Mouse (Mus musculus): ENCODE measurements around the gene Rad51b.
A peak's percentile ranks its signal among the peaks of the same experiment; 100 is the strongest.

Gene Rad51b

GRCm38 (mm10) chr12:79648812-79649700 is 352.0 kb downstream of the Rad51b start:
- no peak for DNase-seq (ENCODE audit: low read depth, low spot score)

- DNase-seq (ENCODE audit: low read depth, low spot score) = no peak
These were observed 352.7 kb downstream of the Rad51b start for GRCm38 (mm10) chr12:79649796-79650195.

DNA sequence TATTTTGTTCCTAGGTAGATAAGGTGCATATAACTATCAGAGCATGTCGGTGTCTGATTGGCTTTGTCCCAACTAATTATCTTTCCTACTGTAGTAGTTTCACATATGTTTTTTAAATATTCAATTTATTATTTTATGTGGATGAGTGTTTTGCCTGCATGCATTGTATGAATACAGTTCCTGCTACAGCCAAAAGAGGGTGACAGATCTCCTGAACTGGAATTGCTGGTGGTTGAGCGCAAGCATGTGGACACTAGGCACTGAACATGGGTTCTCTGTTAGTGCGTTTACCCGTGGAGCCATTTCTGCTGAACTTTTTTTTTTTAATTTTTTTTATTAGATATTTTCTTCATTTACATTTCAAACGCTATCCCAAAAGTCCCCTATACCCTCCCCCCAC is 358.1 kb downstream of the Rad51b start:
- no peak for DNase-seq (ENCODE audit: low read depth, low spot score)

DNA sequence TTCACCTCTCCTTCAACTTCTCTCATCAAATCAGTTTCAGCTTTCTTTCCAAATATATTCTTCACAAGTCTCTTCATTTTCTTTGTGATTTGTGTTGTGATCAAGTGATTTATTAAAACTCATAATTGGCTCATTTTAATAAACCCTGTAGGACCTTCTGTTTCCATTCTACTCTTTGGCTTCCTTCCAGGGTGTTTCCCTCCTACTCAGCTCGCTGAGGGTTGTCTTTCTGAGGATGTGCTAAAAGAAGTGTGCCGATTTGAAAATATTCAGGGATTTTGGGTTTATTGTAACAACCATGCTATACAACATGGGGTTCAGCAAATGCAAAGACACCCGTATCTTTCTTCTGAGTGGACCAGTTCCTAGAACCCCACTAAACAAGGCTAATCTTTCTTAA is 361.8 kb downstream of the Rad51b start:
- DNase-seq (ENCODE audit: low read depth, low spot score) = no peak

GRCm38 (mm10) chr12:79661270-79661669 is 364.2 kb downstream of the Rad51b start:
- DNase-seq (ENCODE audit: low read depth, low spot score) = no peak

DNA sequence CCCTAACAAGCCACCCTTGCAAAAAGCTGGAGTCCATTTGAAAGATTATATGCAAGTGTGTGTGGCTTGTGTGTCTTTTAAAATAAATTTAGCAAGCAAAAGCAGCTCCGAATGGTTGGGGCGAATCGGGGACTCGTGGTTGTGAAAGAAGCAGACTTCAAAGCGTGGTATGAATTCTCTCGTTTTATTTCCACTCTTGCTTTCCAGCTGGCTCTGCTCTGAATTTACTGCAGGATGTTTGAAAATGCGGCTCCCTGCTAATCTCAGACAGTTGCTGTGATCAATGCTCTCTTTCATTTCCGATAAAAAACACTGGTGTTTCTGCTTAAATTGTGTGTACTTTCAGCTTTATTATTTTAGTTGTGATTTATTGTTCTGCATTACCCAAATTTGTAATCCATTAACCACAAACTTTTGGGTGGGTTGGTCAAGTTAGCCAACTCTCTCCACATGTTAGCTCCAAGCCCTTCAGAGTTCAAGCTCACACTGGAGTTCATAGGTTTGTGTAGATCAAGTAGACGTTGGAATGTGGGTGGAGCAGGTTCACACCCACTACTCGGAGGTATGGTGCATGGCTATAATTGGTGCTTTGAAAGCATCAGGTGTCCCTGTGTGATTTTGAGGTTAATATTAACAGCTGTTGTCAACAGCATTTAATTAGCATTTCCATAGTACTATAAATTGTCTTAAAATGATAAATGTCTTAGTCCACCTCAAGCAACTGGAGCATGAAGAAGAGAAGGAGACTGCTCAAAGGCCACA is 366.2 kb downstream of the Rad51b start:
- no peak for DNase-seq (ENCODE audit: low read depth, low spot score)

- DNase-seq (ENCODE audit: low read depth, low spot score) = no peak
These were observed 367.0 kb downstream of the Rad51b start for GRCm38 (mm10) chr12:79663893-79664574.

DNA sequence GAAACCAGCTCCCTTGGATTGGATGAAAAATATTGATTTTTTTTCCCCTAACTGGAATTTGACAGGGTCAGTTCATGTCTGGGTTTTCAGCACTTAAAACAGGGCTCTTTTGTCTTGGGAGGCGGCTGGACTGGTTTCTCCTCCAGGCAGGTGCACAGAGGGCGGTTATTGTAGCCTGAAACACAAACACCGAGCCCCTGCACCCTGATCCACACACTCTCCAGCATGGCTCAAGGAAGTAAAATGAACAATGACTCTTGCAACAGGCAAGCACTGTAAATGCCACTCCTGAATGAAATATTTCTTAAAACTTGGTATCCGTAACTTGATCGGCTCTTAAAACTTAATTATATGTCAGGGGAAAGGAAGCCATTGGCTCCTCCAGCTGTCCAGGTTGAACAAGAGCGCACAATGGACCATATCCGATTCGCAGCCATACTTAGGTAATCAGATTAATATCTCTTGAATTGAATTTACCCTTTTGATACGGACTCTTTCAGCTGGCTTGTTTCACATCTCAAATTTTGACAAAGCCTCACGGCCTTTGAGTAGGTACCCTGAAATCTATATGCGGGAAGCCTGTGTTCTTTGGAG is 377.9 kb downstream of the Rad51b start:
- no peak for DNase-seq (ENCODE audit: low read depth, low spot score)

- no peak for DNase-seq (ENCODE audit: low read depth, low spot score)
These were observed 378.5 kb downstream of the Rad51b start for GRCm38 (mm10) chr12:79675440-79676176.

DNA sequence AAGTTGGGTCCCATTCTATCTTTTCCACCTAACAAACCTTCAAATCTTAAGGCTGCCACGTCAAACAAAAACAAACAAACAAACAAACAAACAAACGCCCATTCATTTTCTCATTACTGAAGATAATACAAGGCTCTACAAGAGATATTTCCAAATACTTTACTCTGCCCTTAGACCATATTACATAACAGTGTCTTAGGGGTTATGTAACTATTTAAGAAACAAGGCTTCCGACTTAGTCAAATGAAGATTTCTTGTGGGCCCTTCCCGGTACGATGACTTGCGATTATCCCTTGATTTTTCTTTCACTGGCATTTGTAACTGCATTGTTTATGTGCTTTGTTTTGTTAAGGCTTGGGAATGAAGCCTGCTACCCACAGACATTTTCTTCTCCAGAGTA is 379.2 kb downstream of the Rad51b start:
- DNase-seq (ENCODE audit: low read depth, low spot score) = no peak

DNA sequence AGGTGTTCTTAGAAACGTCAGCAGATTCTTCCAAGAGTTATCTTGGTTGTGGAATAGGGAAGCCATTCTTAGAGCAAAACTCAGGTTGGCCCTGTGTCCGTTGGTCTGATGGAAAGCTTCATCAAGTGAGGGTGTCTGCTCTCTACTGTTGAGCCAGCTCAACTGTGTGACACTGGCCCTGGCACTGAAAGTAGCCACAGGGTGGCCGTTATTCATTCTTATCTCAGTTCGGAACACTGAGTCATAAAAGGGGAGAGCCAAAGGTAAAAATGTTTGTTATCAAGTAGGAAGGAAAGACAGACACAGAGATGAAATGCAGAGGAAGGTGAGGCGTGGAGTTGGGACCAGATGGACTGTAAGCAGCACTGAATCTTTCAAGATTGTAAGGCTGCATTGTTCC is 379.8 kb downstream of the Rad51b start:
- no peak for DNase-seq (ENCODE audit: low read depth, low spot score)

DNA sequence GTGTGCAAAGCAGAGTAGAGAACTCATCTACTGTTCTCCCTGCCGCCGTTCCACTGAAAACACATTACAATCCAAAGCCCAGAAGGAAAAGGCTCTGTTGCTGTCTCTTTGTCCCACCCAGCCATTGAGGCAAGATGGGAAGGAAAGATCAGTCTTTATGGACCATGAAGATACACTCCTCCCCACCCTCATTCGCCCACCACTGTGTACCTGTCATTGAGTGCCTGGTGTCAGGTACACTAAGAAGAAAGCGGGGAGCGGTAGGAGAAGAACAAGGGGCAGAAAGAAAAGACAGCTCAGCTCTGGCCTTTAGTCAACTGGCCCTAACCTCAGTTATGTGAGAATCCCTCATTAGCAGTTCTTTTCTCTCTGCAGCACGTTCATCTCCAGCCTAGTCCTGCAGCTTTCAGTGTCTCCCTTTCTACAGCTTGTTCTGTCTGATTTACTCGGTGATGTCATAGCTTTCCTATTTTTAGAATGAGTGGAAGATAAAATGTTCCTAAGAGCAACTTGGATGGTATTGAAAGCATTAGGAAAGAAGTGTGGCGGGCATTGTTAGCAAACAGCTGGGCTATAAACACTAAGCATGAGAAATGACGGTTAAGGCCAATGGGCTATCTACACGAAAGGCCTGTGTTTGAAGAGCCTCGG is 382.3 kb downstream of the Rad51b start:
- DNase-seq (ENCODE audit: low read depth, low spot score) = no peak

- peak; percentile 63 for DNase-seq (ENCODE audit: low read depth, low spot score)
These were observed 383.0 kb downstream of the Rad51b start for GRCm38 (mm10) chr12:79679941-79680697.

- no peak for DNase-seq (ENCODE audit: low read depth, low spot score)
These were observed 383.6 kb downstream of the Rad51b start for GRCm38 (mm10) chr12:79680698-79681072.

- DNase-seq (ENCODE audit: low read depth, low spot score) = no peak
These were observed 384.5 kb downstream of the Rad51b start for GRCm38 (mm10) chr12:79681571-79681970.

GRCm38 (mm10) chr12:79683350-79683749 is 386.3 kb downstream of the Rad51b start:
- DNase-seq (ENCODE audit: low read depth, low spot score) = no peak

- DNase-seq (ENCODE audit: low read depth, low spot score) = no peak
These were observed 386.7 kb downstream of the Rad51b start for GRCm38 (mm10) chr12:79683759-79684158.

DNA sequence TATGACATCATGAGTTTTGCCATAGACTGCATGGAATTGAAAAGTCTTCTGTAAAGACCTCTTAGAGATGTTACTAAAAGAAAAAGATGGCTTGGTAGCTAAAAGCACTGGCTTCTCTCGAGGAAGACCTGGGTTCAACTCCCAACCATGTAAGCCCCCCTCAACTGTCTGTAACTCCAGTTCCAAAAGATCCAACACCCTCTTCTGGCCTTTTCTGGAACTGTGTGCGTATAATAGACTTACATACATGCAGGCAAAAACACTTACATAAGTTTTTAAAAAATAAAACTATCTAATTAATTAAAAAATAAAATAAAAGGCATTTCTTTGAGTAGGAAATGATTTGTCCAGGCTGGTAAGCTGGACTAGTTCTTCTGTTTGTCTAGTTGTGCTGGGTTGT is 387.3 kb downstream of the Rad51b start:
- no peak for DNase-seq (ENCODE audit: low read depth, low spot score)

DNA sequence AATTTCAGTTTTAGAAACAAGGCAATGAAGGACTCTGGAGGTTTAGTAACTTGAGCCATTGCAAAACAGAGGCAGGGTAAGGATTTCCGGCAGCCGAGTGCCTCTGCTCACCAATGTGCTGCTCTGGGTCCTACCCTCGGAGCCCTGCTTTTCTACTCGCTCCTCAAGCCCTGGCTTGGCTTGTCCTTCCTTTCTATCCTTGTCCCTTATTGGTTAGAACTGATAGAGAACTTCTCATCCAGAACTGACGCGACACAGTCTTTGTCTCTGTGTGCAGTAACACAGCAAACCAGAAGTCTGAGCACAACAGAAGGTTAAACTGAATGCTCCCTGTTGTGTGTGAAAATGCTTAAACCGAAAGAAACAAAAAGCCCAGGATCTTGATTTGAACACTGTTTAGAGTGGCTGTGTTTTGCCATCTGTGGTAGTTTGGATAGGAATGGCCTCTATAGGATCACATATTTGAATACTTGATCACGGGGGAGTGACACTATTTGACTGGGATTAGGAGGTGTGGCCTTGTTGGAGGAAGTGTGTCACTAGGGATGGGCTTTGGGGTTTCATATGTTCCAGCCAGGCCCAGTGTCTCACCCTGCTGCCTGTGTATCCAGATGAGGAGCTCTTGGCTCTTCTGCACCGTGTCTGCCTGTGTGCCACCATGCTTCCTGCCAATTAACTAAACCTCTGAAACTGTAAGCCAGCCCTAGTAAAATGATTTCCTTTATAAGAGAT is 389.7 kb downstream of the Rad51b start:
- DNase-seq (ENCODE audit: low read depth, low spot score) = no peak
